Mouse (Mus musculus) left cerebral cortex, adult 2 months (tissue): Measurements from ENCODE around the gene Cacnb2. TPM values are rescaled to one million over a fixed set of nuclear protein-coding genes. Genes with fewer than 3 reads are reported as not detected.

Experiments
- DNase-seq, 2 experiments: peaks; one replicate each; pipeline ENCODE4 v3.0.0; 2021 to 2022; ENCODE audit warnings: low spot score in 2 of 2, mixed read lengths in 1 of 2; ENCODE audit errors: extremely low spot score in 1 of 2
- H3K27ac ChIP-seq: fragments of 200-600 bp; 2 replicates; pipeline ENCODE4 v1.8.1; 2022
- H3K4me3 ChIP-seq: fragments of 200-600 bp; 2 replicates; pipeline ENCODE4 v1.8.1; 2022
- CTCF ChIP-seq: fragments of 200-600 bp; IDR thresholded peaks from 2 replicates; pipeline ENCODE4 v1.8.1; 2022; ENCODE audit warnings: antibody characterized with exemption, mild to moderate bottlenecking, moderate library complexity
- intact Hi-C: fragments of 180-260 bp; cut with DNase I; formaldehyde crosslinking; loops from one replicate; pipeline ENCODE4 v1.15.1; 2025
- long read RNA-seq, 2 experiments: library from polyadenylated mRNA; stranded (forward); transcript quantifications; one replicate each; pipeline ENCODE4 v2.0.0; 2021; ENCODE audit warnings: borderline mapping rate in 2 of 2
- total RNA-seq, 2 experiments: library from RNA; stranded (reverse); gene quantifications; 2 replicates each; pipeline ENCODE4 v1.2.3; 2021

Cacnb2 gene
- 10 to 100 TPM; 45.0 to 51.9 TPM for total RNA-seq
- long read RNA-seq, experiment 1, full-length matches to known transcripts = 21 of 37 reads
- long read RNA-seq, experiment 1, partial matches to known transcripts = 3 of 37 reads
- long read RNA-seq, experiment 1, other reads (novel, unspliced or antisense) = 13 of 37 reads
- long read RNA-seq, experiment 2, full-length matches to known transcripts = 14 of 26 reads
- long read RNA-seq, experiment 2, partial matches to known transcripts = 2 of 26 reads
- long read RNA-seq, experiment 2, other reads (novel, unspliced or antisense) = 10 of 26 reads

GRCm38 (mm10) chr2:14602788-14603187, at the start of gene Cacnb2:
Gene Cacnb2, plus strand, starts transcription at chr2:14603088.
- intact Hi-C loops = no loop called here
- DNase-seq = no peak
- no peak for TF ChIP-seq CTCF
- peak within 1 kb of the TSS; percentile 69 for H3K4me3 ChIP-seq
- H3K27ac ChIP-seq = peak within 1 kb of the TSS; percentile 72; the same call in 1 of the 2 replicates

DNA sequence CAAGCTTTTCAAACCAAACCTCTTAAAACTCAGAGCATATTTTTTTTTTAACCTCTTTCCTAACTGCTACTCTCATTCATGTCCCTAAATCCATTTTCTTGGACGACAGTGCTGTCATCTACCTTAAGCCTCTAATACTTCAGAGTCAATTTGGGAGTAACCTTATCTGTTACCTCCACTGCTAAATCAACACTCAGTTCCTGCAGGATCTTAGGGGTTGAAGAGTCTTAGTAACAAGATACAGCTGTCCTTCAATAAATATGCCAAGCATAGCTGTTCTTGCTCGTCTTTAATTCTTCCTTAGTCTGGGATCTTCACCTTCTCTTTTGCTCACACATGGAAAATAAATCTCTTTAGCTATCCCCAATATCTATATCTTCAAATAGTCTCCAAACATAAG, 34.9 kb upstream of the Cacnb2 start:
- Histone ChIP-seq H3K4me3 (no peak overlapping the region), H3K27ac (no peak overlapping the region)
- intact Hi-C loops = no loop called here
- no peak for TF ChIP-seq CTCF
- no peak for DNase-seq

- TF ChIP-seq CTCF = no peak
- intact Hi-C loops = no loop called here
- Histone ChIP-seq H3K4me3 (no peak overlapping the region), H3K27ac (no peak overlapping the region)
- no peak for DNase-seq
These were observed 31.6 kb upstream of the Cacnb2 start for GRCm38 (mm10) chr2:14571300-14571699.

- TF ChIP-seq CTCF = no peak
These were observed 13.3 kb upstream of the Cacnb2 start for GRCm38 (mm10) chr2:14589541-14589940.

DNA sequence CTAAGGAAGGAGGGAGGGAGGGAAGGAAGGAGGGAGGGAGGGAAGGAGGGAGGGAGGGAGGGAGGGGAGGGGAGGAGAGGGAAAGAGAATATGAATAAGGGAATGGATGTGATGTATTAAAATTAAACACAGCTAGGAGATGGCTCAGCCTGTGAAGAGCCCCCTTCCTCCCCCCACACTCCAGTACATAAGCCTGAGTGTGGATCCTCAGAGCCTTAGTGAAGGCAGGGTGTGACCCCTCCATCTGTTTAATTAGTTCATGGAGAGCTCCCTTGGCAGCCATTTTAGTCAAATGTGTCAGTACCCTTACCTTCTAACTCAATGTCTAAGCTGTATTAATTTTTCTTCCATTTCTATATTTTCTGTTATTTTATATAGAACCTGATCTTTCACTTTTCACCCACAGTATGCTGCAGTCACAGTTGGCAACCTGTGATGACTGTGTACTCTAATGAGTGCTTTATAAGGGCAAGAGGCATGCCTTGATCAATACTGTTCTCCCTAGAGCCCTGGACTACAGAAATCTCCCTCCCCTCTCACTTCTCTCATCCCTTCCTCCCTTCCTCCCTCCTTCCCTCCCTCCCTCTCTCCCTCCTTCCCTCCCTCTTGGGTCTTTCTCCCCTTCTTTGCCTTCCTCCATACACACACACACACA, 4.9 kb upstream of the Cacnb2 start:
- DNase-seq = no peak
- Histone ChIP-seq H3K4me3 (no peak overlapping the region), H3K27ac (no peak overlapping the region)
- intact Hi-C loops = no loop called here
- TF ChIP-seq CTCF = no peak

More at GRCm38 (mm10) chr2:14589541-14589940, 13.3 kb upstream of the Cacnb2 start:
- intact Hi-C loops = no loop called here
- no peak overlapping the region for H3K27ac ChIP-seq
- DNase-seq = no peak
- H3K4me3 ChIP-seq = no peak overlapping the region

- H3K4me3 ChIP-seq = peak overlapping the region; percentile 69
- intact Hi-C loops = loop anchor here (1.0 kb wide), 1 partner anchor 73 kb away; no protein-coding TSS in a partner anchor
- peak; percentile 8 for TF ChIP-seq CTCF
- peak; percentile 66 to 78 for DNase-seq
- H3K27ac ChIP-seq = peak overlapping the region; percentile 72
These were observed 1.2 kb downstream of the Cacnb2 start for GRCm38 (mm10) chr2:14603784-14604781.

- H3K4me3 ChIP-seq = peak overlapping the region; percentile 69
- peak in 1 of 2 experiments; percentile 23 for DNase-seq
- TF ChIP-seq CTCF = no peak
- peak overlapping the region; percentile 72 for H3K27ac ChIP-seq
- intact Hi-C loops = loop anchor here (1.0 kb wide), 1 partner anchor 73 kb away; no protein-coding TSS in a partner anchor
These were observed 1.9 kb downstream of the Cacnb2 start for GRCm38 (mm10) chr2:14604791-14605190.

DNA sequence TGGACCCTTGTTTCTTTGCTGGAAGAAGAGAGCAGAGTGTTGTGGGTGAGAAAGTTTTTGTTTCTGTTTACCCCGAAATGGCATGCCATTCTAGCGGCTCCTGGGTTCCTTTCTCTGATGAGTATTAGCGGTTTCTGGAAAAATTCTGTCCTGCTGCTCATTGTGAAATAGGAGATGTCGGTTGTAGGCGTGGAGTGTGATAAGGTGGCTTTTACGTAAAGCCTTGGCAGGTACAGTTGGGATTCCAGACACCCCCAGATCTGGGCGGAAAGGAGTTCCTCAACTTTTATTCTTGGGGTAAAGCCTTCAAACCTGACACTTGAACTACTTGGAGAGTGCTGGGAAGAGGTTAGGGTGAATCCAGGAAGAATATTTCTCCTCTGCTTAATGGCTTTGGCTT, 2.3 kb downstream of the Cacnb2 start:
- no peak for TF ChIP-seq CTCF
- Histone ChIP-seq H3K4me3 (peak overlapping the region; percentile 69), H3K27ac (peak overlapping the region; percentile 44; the same call in 1 of the 2 replicates)
- DNase-seq = no peak
- intact Hi-C loops = no loop called here

- no peak overlapping the region for H3K27ac ChIP-seq
- DNase-seq = no peak
- TF ChIP-seq CTCF = no peak
- intact Hi-C loops = no loop called here
- H3K4me3 ChIP-seq = no peak overlapping the region
These were observed 5.7 kb downstream of the Cacnb2 start for GRCm38 (mm10) chr2:14608606-14609005.

- intact Hi-C loops = no loop called here
These were observed 9.8 kb downstream of the Cacnb2 start for GRCm38 (mm10) chr2:14612705-14613104.

DNA sequence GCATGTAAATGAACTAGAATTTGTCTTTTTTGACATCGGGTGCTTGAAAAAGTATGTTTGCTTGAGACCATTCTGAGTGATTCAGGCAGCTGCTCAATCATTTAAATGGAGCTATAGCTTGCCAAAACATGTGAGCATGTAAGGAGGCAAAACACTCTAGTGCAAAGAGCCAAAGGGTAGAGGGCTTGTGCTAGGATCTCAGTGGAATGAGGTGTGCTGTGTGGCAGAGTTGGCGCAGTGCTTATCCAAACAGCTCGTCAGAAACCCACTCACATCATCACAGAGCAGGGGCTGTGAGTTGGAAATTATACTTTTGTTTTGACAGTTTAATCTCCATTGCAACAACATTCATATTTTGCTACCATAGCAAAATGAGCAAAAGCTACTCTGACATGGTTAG, 13.5 kb downstream of the Cacnb2 start:
- Histone ChIP-seq H3K27ac (no peak overlapping the region), H3K4me3 (no peak overlapping the region)
- no peak for DNase-seq
- TF ChIP-seq CTCF = no peak
- intact Hi-C loops = no loop called here

More at GRCm38 (mm10) chr2:14612705-14613104, 9.8 kb downstream of the Cacnb2 start:
- no peak overlapping the region; the same call in 1 of the 2 replicates for H3K27ac ChIP-seq
- TF ChIP-seq CTCF = no peak
- DNase-seq = no peak
- H3K4me3 ChIP-seq = no peak overlapping the region
